Mouse (Mus musculus) liver, embryonic 13.5 days (tissue): ENCODE measurements around the gene Rpl12. TPM values are rescaled to one million over a fixed set of nuclear protein-coding genes. Genes with fewer than 3 reads are reported as not detected.

Source experiments
- ATAC-seq: fragments of 200-750 bp; cut with Nextera tagmentation; 2 replicates; pipeline ENCODE4 v1.8.0; 2017; ENCODE audit warnings: low read depth, mild to moderate bottlenecking, moderate number of reproducible peaks, moderate library complexity
- DNase-seq: peaks from one replicate; pipeline ENCODE4 v3.0.0; 2022
- H3K27ac ChIP-seq: fragments of 300-500 bp; sonication (generic); 2 replicates; pipeline ENCODE4 v1.5.1; 2015; ENCODE audit warnings: moderate library complexity, mild to moderate bottlenecking, inconsistent platforms
- H3K27me3 ChIP-seq: fragments of 300-500 bp; sonication (generic); 2 replicates; pipeline ENCODE4 v1.6.1; 2015; ENCODE audit warnings: mild to moderate bottlenecking, inconsistent platforms
- H3K36me3 ChIP-seq: fragments of 300-500 bp; sonication (generic); 2 replicates; pipeline ENCODE4 v1.6.1; 2015; ENCODE audit warnings: mild to moderate bottlenecking, inconsistent platforms
- H3K4me1 ChIP-seq: fragments of 300-500 bp; sonication (generic); replicated peaks from 2 replicates; pipeline ENCODE4 v1.6.1; 2015; ENCODE audit warnings: inconsistent platforms
- H3K4me2 ChIP-seq: fragments of 300-500 bp; sonication (generic); 2 replicates; pipeline ENCODE4 v1.6.1; 2015; ENCODE audit warnings: inconsistent platforms, mild to moderate bottlenecking, moderate library complexity
- H3K4me3 ChIP-seq: fragments of 300-500 bp; sonication (generic); replicated peaks from 2 replicates; pipeline ENCODE4 v1.5.1; 2015; ENCODE audit warnings: mild to moderate bottlenecking, inconsistent platforms
- H3K9ac ChIP-seq: fragments of 300-500 bp; sonication (generic); 2 replicates; pipeline ENCODE4 v1.6.1; 2015; ENCODE audit warnings: mild to moderate bottlenecking, inconsistent platforms
- H3K9me3 ChIP-seq: fragments of 300-500 bp; sonication (generic); replicated peaks from 2 replicates; pipeline ENCODE4 v1.6.1; 2016; ENCODE audit warnings: inconsistent platforms
- WGBS: fragments of 180-500 bp; shearing (Covaris S2); methylation state at CpG from one replicate; pipeline ENCODE4 v1.1.7; 2015; ENCODE audit not compliant: insufficient replicate concordance; 5-methylcytosine and 5-hydroxymethylcytosine counted together
- polyA plus RNA-seq: library from polyadenylated mRNA; unstranded; fragments of >200 nt; fragmentation: Nextera tagmentation; extraction: Ambion mirVana; gene quantifications from 2 replicates; pipeline ENCODE4 v1.2.1, GENCODE M21; 2015

Rpl12 gene
- polyA plus RNA-seq, 1 experiment from 2014 or later, result 148 TPM

DNA sequence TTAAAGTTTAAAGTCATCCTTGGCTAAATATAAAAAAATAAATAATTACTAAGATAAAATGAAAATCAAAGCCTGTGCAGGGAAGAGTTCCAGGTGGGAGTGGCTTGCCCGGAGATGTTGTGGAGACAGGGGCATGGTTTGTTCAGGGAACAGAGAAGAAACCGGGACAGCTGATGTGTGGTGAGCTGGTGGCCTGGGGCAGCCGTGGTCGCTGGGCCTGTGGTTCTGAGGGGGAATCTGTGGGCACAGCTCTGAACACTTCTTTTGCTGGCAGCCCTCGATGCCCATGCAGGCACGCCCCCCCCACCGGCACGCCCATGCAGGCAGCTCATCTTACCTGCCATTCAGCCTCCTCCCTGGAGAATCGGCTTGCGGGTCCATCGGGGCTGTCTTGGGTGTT lies 13.9 kb upstream of the Rpl12 start:
- H3K27me3 ChIP-seq, result no peaks in the 10 kb centered on the region
- H3K9me3 ChIP-seq, result no peaks in the 10 kb centered on the region
- H3K27ac ChIP-seq, result no peak overlapping the region
- ATAC-seq (no peak), DNase-seq (no peak)
- H3K4me3 ChIP-seq, result no peak overlapping the region
- H3K9ac ChIP-seq, result no peak overlapping the region
- H3K4me2 ChIP-seq, result no peak overlapping the region
- H3K36me3 ChIP-seq, result peaks cover 36% of the 10 kb centered on the region
- WGBS, result 81% methylated on average over 11 of the region's 11 CpGs
- no peaks in the 10 kb centered on the region; the same call in 1 of the 2 replicates for H3K4me1 ChIP-seq

DNA sequence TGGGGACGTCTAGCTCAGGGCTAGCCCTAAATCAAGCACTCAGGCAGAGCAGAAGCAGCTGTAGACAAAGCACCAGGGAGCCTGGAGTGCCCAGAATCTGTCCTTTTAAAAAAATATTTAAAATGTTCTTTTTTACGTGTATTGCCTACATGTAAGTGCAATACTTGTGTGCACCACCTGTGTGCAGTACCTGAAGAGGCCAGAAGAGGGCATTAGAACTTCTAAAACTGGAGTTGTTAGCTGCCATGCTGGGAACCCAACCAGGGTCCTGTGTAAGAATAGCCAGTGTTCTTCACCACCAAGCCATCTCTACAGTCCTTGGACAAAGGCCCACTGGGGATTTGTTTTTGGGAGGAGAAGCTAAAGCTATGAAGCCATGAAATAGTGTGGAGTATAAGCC lies 6.8 kb upstream of the Rpl12 start:
- Histone ChIP-seq H3K27me3 (no peaks in the 10 kb centered on the region), H3K36me3 (peaks cover 37% of the 10 kb centered on the region), H3K4me2 (no peak overlapping the region), H3K9ac (no peak overlapping the region), H3K27ac (no peak overlapping the region), H3K4me1 (peaks cover 2% of the 10 kb centered on the region; the same call in 1 of the 2 replicates), H3K4me3 (no peak overlapping the region), H3K9me3 (peaks cover 4% of the 10 kb centered on the region; the same call in 1 of the 2 replicates)
- DNase-seq (no peak), ATAC-seq (no peak)
- WGBS, result 81% methylated on average over 2 of the region's 2 CpGs

DNA sequence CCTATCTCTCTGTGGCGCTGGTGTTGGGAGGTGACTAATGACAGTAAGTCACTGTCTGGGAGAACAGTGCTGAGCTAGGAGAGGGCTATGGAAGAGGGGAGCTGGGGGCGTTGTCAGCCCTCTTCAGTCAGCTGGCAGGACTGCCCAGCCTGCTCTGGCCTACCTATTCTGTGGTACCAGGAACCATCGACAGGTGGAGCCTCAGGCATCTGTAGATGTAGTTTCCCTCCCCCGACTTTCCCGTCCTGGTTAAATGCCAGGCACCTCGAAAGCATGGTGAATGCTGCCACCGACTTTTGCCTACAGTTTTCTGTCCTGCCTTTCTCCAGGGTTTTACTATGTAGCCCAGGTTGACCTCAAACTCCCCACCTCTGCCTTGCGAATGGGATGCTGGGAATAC lies 4.0 kb upstream of the Rpl12 start:
- Histone ChIP-seq H3K27ac (no peak overlapping the region), H3K27me3 (no peaks in the 10 kb centered on the region), H3K4me2 (no peak overlapping the region), H3K4me3 (no peak overlapping the region), H3K9me3 (peaks cover 4% of the 10 kb centered on the region; the same call in 1 of the 2 replicates), H3K9ac (no peak overlapping the region), H3K36me3 (peaks cover 30% of the 10 kb centered on the region), H3K4me1 (peaks cover 24% of the 10 kb centered on the region)
- DNase-seq (no peak), ATAC-seq (no peak)
- WGBS, result 60% methylated on average over 8 of the region's 8 CpGs

DNA sequence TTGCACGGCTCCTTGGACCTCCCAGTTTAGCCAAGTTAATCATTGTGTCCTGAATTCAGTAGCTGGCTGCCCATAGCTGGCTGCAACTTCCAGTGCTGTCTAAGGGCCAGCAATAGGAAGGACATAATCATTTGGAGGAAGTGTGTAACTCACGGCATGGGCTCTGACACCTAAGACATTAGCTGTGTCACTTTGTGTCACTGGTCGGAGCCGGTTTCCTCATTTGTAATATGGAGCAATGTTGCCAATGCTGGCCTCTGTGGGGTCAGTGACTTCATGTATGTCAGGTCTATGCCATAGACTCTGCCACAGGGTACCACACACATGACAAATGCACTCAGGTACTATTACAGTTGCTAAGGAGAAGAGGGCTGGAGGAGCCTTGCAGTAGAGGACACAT lies 1.1 kb upstream of the Rpl12 start:
- Histone ChIP-seq H3K9me3 (no peaks in the 10 kb centered on the region), H3K4me2 (peak overlapping the region; percentile 97), H3K27ac (no peak overlapping the region), H3K4me1 (peaks cover 53% of the 10 kb centered on the region), H3K36me3 (peaks cover 32% of the 10 kb centered on the region), H3K27me3 (no peaks in the 10 kb centered on the region), H3K9ac (peak overlapping the region; percentile 95), H3K4me3 (peak overlapping the region; percentile 84)
- 70% methylated on average over 4 of the region's 4 CpGs for WGBS
- DNase-seq, result no peak
- no peak for ATAC-seq

- ATAC-seq (no peak), DNase-seq (no peak)
- H3K27me3 ChIP-seq, result no peaks in the 10 kb centered on the region
- under 1% methylated on average over 33 of the region's 33 CpGs for WGBS
- H3K36me3 ChIP-seq, result peaks cover 30% of the 10 kb centered on the region
- H3K4me3 ChIP-seq, result peak overlapping the region; percentile 84
- H3K9me3 ChIP-seq, result no peaks in the 10 kb centered on the region
- peaks cover 65% of the 10 kb centered on the region for H3K4me1 ChIP-seq
- H3K4me2 ChIP-seq, result peak overlapping the region; percentile 97
- peak overlapping the region; percentile 95 for H3K27ac ChIP-seq
- peak overlapping the region; percentile 95 for H3K9ac ChIP-seq
These were observed 909 bp downstream of the Rpl12 start for GRCm38 (mm10) chr2:32962062-32962874.

GRCm38 (mm10) chr2:32962875-32963220 lies 1.5 kb downstream of the Rpl12 start:
- peaks cover 71% of the 10 kb centered on the region for H3K4me1 ChIP-seq
- peak overlapping the region; percentile 95 for H3K9ac ChIP-seq
- H3K36me3 ChIP-seq, result peaks cover 30% of the 10 kb centered on the region
- ATAC-seq (no peak), DNase-seq (no peak)
- no peaks in the 10 kb centered on the region for H3K9me3 ChIP-seq
- 2% methylated on average over 9 of the region's 9 CpGs for WGBS
- peak overlapping the region; percentile 95 for H3K27ac ChIP-seq
- H3K4me3 ChIP-seq, result peak overlapping the region; percentile 84
- H3K4me2 ChIP-seq, result peak overlapping the region; percentile 97
- H3K27me3 ChIP-seq, result no peaks in the 10 kb centered on the region

- peaks cover 30% of the 10 kb centered on the region for H3K36me3 ChIP-seq
- peak overlapping the region; percentile 95 for H3K9ac ChIP-seq
- DNase-seq (no peak), ATAC-seq (no peak)
- H3K4me2 ChIP-seq, result peak overlapping the region; percentile 97
- H3K4me3 ChIP-seq, result peak overlapping the region; percentile 84
- H3K9me3 ChIP-seq, result no peaks in the 10 kb centered on the region
- H3K27me3 ChIP-seq, result no peaks in the 10 kb centered on the region
- H3K27ac ChIP-seq, result peak overlapping the region; percentile 95
- WGBS, result 30% methylated on average over 4 of the region's 4 CpGs
- H3K4me1 ChIP-seq, result peaks cover 76% of the 10 kb centered on the region
These were observed 2.2 kb downstream of the Rpl12 start for GRCm38 (mm10) chr2:32963544-32963943.

- peaks cover 30% of the 10 kb centered on the region for H3K36me3 ChIP-seq
- H3K9ac ChIP-seq, result peak overlapping the region; percentile 95
- WGBS, result 32% methylated on average over 1 of the region's 1 CpGs
- peaks cover 76% of the 10 kb centered on the region for H3K4me1 ChIP-seq
- H3K4me3 ChIP-seq, result peak overlapping the region; percentile 84
- DNase-seq (no peak), ATAC-seq (no peak)
- H3K4me2 ChIP-seq, result peak overlapping the region; percentile 97
- no peaks in the 10 kb centered on the region for H3K9me3 ChIP-seq
- no peaks in the 10 kb centered on the region for H3K27me3 ChIP-seq
- peak overlapping the region; percentile 95 for H3K27ac ChIP-seq
These were observed 2.6 kb downstream of the Rpl12 start for GRCm38 (mm10) chr2:32963981-32964380.

- ATAC-seq, result no peak
- Histone ChIP-seq H3K9ac (peak overlapping the region; percentile 95), H3K36me3 (peaks cover 30% of the 10 kb centered on the region), H3K27ac (peak overlapping the region; percentile 95), H3K4me3 (peak overlapping the region; percentile 84), H3K9me3 (no peaks in the 10 kb centered on the region), H3K27me3 (no peaks in the 10 kb centered on the region), H3K4me2 (peak overlapping the region; percentile 97), H3K4me1 (peaks cover 72% of the 10 kb centered on the region)
- no peak for DNase-seq
- WGBS, result 21% methylated on average over 10 of the region's 10 CpGs
These were observed 3.5 kb downstream of the Rpl12 start for GRCm38 (mm10) chr2:32964659-32965457.

GRCm38 (mm10) chr2:32965511-32966183 lies 4.3 kb downstream of the Rpl12 start:
- peaks cover 30% of the 10 kb centered on the region for H3K36me3 ChIP-seq
- DNase-seq (no peak), ATAC-seq (no peak)
- peaks cover 66% of the 10 kb centered on the region for H3K4me1 ChIP-seq
- no peaks in the 10 kb centered on the region for H3K27me3 ChIP-seq
- peak overlapping the region; percentile 81 for H3K4me3 ChIP-seq
- peak overlapping the region; percentile 95 for H3K27ac ChIP-seq
- H3K4me2 ChIP-seq, result peak overlapping the region; percentile 97
- peak overlapping the region; percentile 87 for H3K9ac ChIP-seq
- WGBS, result 5% methylated on average over 7 of the region's 7 CpGs
- H3K9me3 ChIP-seq, result no peaks in the 10 kb centered on the region

- H3K27ac ChIP-seq, result peak overlapping the region; percentile 95
- DNase-seq (no peak), ATAC-seq (no peak)
- no peaks in the 10 kb centered on the region for H3K27me3 ChIP-seq
- WGBS, result 6% methylated on average over 13 of the region's 13 CpGs
- H3K9me3 ChIP-seq, result no peaks in the 10 kb centered on the region
- H3K4me3 ChIP-seq, result peak overlapping the region; percentile 81
- H3K36me3 ChIP-seq, result peaks cover 30% of the 10 kb centered on the region
- H3K9ac ChIP-seq, result peak overlapping the region; percentile 87
- H3K4me1 ChIP-seq, result peaks cover 60% of the 10 kb centered on the region
- H3K4me2 ChIP-seq, result peak overlapping the region; percentile 97
These were observed 4.9 kb downstream of the Rpl12 start for GRCm38 (mm10) chr2:32966184-32966688.
